Mouse (Mus musculus): Measurements from ENCODE around the gene Cntnap5a.

GRCm38 (mm10) chr1:116366171-116366570 lies 681.6 kb downstream of the Cntnap5a start:
- TF ChIP-seq E2F4 (IDR thresholded peaks at IDR 0.05; ENCODE audit: insufficient read depth): no peak
- no peak for TF ChIP-seq MYOD1 (IDR thresholded peaks at IDR 0.05; ENCODE audit: control insufficient read depth in 1 of 3, insufficient read length in 2 of 3, low read depth in 2 of 3)
- no peak for TF ChIP-seq MAX (IDR thresholded peaks at IDR 0.05; ENCODE audit: low read depth)
- no peak for TF ChIP-seq POLR2A (IDR thresholded peaks at IDR 0.05; ENCODE audit: insufficient read length, low read depth)
- no peak for TF ChIP-seq TCF12 (IDR thresholded peaks at IDR 0.05; ENCODE audit: insufficient read depth, poor library complexity, severe bottlenecking)
- TF ChIP-seq USF1 (IDR thresholded peaks at IDR 0.05; ENCODE audit: low read depth): no peak
- TF ChIP-seq REST (IDR thresholded peaks at IDR 0.05; ENCODE audit: insufficient read depth, insufficient read length): no peak
- no peak for TF ChIP-seq CEBPB (IDR thresholded peaks at IDR 0.05; ENCODE audit: insufficient read depth, poor library complexity, severe bottlenecking)

Measured in myocyte (in vitro differentiated cells).